1 mouse cellular context compared by ENCODE assay signal in the genomic region with DNA sequence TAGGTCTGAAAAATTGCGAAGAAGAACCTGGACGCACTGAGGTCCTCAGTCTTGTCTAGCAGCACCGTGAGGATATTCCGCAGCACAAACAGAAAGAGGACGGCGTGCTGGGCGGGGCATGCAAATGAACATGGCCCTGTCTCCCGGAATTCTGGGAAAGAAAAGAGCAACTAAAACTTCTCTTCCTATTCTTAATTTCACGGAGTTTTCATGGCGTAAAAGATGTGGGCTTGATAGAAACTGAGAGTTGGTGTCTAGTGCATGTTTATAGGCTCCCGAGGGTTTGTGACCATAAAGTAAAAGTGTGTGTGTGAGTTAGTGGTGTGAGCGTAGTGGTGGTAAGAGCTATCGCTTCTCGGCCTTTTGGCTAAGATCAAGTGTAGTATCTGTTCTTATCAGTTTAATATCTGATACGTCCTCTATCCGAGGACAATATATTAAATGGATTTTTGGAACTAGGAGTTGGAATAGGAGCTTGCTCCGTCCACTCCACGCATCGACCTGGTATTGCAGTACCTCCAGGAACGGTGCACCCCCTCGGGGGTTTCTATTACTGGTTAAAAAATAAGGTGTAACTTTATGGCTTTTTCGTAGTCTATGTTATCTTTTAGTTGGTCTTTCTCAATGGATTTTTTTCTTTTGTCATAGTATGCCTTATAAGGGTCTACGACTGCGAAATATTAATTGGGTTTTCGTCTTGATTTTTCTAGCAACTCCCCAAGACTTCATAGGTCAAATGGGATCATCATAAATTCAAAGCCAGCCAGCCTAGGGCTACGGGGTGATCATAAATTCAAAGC.
TF ChIP-seq lines count a peak whose summit lies in the region.

No protein-coding gene starts in this region.

TF ChIP-seq in MEL, 35 proteins besides CTCF, POLR2A, EP300 and RAD21 (continued from another document):
- TF ChIP-seq MAZ (IDR thresholded peaks at IDR 0.05; ENCODE audit: low read depth, low read length): no peak
- no peak for TF ChIP-seq SMC3 (IDR thresholded peaks at IDR 0.05; ENCODE audit: low read depth, low read length)
- TF ChIP-seq ZNF384 (IDR thresholded peaks at IDR 0.05; ENCODE audit: low read depth, low read length): peak; percentile 54; the same call in 1 of the 2 replicates
- no peak for TF ChIP-seq USF2 (IDR thresholded peaks at IDR 0.05; ENCODE audit: borderline replicate concordance in 1 of 2, insufficient read depth in 1 of 2, low read depth in 1 of 2, low read length in 2 of 2)
- no peak for TF ChIP-seq CHD2 (IDR thresholded peaks at IDR 0.05; ENCODE audit: low read length)
- TF ChIP-seq ZC3H11A (IDR thresholded peaks at IDR 0.05; ENCODE audit: low read depth, low read length): no peak
- TF ChIP-seq JUND (IDR thresholded peaks at IDR 0.05; ENCODE audit: low read depth, low read length): peak; percentile 90
- no peak for TF ChIP-seq ZKSCAN1 (IDR thresholded peaks at IDR 0.05; ENCODE audit: low read depth, low read length)
- no peak for TF ChIP-seq RCOR1 (IDR thresholded peaks at IDR 0.05; ENCODE audit: low read depth, low read length)
- TF ChIP-seq MEF2A (IDR thresholded peaks at IDR 0.05; ENCODE audit: extremely low read depth, insufficient replicate concordance, low read depth, low read length, poor library complexity, severe bottlenecking): peak; percentile 56; the same call in 1 of the 2 replicates
- no peak; the same call in 1 of the 2 replicates for TF ChIP-seq KAT2A (conservative IDR thresholded peaks at IDR 0.05; ENCODE audit: low read depth, low read length)
- peak; percentile 73 for TF ChIP-seq TCF12 (IDR thresholded peaks at IDR 0.05; ENCODE audit: low read depth, low read length)
- TF ChIP-seq POLR2AphosphoS5 (IDR thresholded peaks at IDR 0.05; ENCODE audit: borderline replicate concordance, low read depth, low read length): peak; percentile 100
- TF ChIP-seq MYB (IDR thresholded peaks at IDR 0.05; ENCODE audit: low read depth, low read length): no peak
- TF ChIP-seq MYC (IDR thresholded peaks at IDR 0.05; ENCODE audit: low read depth, low read length): peak; percentile 85
- 0 out of 2 replicates have a peak, but pooled peaks have one; percentile 37 for TF ChIP-seq ELF1 (IDR thresholded peaks at IDR 0.05; ENCODE audit: low read depth, low read length)
- no peak for TF ChIP-seq BHLHE40 (IDR thresholded peaks at IDR 0.05; ENCODE audit: borderline replicate concordance, low read depth, low read length)
